Mouse (Mus musculus) cerebellum, adult (tissue): ENCODE data around the gene Tmed2.
A peak's percentile ranks its signal among the peaks of the same experiment; 100 is the strongest.
"Not testable (repeated sequence)": the region's sequence is repeated elsewhere in the genome, so short reads cannot be mapped to it uniquely, and the experiment has no call there.

Experiments used
- ATAC-seq: cut with Nextera tagmentation; 2 replicates; pipeline ENCODE4 v1.9.2; 2017; ENCODE audit warnings: mild to moderate bottlenecking, moderate library complexity, mixed read lengths; ENCODE audit not compliant: insufficient number of reproducible peaks, low FRiP score, low TSS enrichment

The Tmed2 gene

DNA sequence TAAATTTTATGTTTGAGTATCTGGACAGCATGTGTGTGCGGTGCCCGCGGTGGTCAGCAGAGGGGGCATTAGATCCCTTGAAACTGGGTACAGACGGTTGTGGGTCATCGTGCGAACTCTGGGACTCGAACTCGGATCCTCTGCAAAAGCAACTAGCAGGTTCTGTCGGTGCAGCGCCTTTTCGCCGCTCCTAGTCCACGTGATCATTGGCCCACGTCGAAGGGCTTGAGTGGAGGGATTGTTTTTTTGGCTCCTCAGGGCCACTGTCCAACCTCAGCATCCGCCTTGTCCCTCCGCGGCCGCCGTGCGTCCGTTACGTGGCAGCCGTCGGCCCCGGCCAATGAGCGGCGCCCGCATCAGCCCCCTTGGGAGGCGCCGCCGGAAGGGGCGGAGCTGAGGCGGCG is at the start of gene Tmed2:
Gene Tmed2 (plus strand): TSS at position 313 of the 404 bp plus-strand sequence.
- peak; percentile 93 for ATAC-seq

DNA sequence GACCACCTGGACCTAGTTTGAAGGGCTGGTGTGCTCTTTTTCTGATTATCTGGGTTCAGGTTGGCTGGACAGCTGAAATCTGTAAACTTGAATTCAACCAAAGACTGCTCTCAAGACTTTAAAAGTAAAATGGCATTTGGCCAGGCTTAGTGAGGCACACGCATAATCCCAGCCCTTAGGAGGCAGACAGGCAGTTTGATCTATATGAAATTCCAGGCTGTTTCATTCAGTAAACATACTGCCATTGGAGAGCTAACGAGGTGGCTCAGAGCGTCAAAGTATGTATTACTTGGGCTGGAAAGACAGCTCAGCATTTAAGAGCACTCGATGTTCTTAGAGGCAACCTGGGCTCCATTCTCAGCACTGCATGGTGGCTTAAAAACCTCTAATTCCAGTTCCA is 48.8 kb upstream of the Tmed2 start:
- no peak for ATAC-seq

DNA sequence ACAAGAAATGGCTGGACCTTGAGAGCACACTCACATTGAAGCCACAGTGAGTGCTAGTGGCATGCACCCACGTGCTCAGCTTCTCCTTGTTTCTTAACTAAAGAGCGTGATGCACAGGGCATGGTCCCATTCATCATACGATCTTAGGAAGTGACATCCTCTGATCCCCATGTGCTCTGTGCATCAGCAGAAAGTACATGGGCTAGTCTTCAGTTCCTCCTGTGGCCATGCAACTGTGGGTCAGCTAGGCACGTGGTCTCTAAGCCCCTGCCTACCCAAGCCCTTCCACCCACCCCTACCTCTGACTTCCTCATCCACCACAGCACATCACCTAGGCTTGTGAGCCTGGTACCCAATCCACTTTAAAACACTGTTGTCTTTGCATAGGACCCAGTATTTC is 47.9 kb upstream of the Tmed2 start:
- ATAC-seq = no peak

DNA sequence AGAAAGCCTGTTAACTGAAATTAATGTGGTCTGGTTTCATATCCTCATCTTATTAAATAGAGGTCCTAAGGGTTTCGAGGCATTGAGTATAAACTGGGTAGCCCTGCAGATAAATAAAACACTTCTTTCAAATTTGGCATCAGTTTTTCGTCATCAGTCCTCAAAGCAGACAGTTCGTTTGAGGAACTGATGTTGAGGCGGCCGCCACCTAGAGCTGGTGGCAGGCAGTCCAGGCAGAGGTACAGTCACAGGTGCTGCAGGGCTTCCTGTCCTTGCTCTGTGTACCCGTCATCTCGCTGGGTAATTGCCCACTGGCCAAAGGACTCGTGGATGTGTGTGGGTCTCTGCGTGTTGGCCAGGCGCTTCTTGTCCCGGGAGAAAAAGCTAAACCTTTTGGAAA is 47.0 kb upstream of the Tmed2 start:
- no peak for ATAC-seq

DNA sequence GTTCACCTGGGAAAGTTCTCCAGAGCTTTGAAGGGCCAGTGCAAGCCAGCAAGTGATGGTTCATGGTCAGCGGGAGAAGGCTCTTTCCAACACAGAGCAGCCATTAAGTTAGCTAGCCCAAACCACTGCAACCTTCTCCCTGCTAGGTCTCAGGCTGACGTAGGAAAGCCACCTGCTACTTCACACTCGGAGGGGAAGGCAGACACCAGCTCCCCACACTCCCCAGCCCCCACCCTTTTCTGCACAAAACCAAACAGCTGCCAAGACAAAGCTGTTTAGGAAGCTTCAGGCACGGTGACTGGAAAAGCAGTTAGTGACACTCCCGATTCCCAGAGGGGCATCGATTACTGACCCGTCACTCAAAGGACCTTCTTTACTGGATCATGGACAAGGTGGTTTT is 44.9 kb upstream of the Tmed2 start:
- ATAC-seq = no peak

DNA sequence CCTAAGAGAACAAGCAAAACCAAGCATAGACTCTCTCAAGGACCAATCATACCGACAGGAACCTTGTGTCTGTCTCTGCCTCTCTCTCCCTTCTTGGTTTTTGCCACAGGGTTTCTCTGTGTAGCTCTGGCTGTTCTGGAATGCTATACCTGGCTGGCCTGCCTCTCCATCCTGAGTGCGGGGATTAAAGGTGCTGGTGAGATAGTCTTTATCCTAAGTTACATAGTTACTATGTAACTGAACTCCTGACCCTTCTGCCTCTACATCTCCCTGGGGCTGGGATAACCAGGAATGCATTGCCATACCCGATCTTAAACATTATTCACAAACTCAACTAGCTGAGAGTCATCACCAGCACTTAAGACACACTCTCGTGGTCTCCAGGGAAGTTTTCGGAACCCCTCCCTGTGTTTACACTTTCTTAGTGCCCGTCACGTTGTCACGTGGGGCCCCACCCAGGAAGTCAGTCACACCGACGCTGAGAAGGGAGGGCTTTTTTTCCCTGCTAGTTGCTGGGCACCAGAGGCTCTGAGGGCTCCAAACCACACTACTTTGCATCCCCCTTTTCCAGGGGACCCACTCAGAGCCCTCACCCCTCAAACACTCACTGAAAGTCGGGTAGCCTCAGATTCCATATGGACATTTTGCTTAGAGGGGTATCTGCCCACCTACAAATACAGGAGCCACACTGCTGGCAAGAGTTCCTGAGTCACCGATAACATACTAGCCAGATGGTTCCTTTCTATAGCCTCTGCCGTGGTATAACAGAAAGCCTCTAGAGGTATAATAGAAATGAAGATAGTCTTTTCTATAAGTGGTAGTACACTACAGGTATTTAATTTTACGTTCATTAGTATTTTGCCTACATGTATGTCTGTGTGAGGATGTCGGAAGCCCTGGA is 43.6 kb upstream of the Tmed2 start:
- no peak for ATAC-seq

DNA sequence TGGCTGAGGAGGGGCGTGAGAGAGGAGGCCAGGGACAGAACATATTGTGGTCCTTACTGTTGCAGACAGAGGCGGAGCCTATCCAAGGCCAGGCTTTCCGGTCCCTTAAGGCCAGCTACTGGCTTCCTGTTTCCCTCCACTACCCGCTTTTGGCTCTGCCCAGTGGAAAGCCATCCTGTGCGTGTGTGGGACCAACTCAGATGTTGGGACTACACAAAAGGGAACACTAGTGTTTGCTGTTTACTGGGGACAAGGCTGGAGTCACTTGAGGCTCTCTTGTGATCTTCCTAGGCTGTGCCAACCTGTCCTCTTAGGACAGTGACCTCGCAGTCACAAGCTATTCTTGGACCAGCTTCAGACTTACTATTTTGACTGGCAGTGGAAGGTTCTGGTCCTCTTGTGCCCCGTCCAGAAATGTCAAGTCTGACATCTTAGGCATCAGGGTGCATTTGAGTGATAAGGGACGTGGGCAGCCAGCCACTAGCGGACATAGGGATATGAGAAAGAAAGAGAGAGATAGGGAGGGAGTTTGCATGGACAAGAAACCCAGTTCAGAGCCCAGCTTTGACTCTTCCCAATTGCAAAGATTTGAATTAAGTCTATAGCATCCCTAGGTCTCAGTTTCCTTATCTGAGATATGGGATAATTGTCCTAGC is 42.1 kb upstream of the Tmed2 start:
- ATAC-seq = no peak

DNA sequence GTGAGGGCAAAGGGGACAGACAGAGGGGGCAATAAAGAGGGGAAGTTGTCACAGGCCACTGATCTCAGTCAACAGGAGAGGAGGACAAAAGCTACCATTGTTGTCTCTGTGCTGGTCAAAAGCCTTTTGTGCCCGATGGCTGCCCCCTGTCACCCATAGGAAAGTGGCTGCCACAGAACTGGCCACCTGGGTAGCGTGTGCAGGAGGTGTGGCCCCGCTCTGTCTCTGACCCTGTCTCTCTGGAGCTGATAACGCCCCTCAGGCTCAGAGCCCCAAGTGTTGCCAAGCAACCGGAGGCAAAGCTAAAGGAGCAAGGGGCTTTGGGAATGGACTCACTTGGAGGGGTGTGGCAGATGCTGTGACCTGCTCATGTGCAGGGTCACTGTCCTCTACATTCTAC is 41.5 kb upstream of the Tmed2 start:
- no peak for ATAC-seq

DNA sequence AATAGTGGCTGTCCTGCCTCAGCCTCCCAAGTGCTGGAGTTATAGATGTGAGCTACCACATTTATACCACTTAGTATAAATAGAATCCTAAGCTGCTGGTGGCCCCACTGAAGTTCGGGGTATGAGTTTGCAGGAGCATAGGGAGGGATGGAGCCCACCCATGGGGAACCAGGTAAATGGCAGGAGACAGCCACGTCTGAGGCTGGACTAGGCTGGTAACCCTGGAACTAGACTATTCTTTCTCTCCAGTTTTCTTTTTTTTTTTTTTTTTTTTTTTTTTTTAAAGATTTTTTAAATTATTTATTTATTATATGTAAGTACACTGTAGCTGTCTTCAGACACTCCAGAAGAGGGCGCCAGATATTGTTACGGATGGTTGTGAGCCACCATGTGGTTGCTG is 40.5 kb upstream of the Tmed2 start:
- not testable (repeated sequence) for ATAC-seq

DNA sequence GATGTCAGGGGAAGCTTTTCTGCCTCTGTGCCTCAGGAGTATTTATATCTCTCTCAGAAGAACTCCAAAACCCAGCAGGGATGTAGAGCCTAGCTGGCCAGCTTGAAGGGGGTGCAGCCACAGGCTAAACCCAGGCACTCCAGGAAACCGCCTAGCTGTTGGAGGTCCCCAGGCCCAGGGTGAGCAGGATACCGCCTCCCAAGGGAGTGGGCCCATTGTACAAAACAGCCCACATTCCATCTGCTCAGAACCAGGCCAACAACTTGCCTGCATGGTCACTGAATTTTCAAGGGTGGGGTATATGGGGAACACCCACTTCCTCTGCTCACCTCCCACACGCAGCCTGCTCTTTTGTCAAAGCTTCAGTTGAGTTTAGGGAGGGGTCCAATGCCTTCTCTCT is 39.9 kb upstream of the Tmed2 start:
- no peak for ATAC-seq

DNA sequence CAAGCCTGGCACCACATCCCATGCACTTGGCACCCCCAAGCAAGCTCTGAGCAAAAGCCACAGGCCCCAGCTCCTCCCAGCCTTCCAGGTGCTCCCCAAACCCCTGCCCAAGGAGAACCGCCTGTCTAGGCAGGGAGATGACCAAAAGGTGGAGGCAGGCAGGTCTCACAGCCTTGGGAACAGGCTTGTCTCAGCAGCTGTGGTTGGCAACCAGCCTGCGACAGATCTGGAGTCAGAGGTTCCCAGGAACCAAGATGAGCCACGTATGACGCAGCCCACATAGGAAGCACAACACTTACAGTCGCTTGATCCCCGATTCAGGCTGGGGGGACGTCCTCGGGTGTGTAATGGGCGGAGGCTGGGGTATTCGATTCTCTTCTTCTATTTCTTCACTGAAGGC is 39.0 kb upstream of the Tmed2 start:
- ATAC-seq = no peak

DNA sequence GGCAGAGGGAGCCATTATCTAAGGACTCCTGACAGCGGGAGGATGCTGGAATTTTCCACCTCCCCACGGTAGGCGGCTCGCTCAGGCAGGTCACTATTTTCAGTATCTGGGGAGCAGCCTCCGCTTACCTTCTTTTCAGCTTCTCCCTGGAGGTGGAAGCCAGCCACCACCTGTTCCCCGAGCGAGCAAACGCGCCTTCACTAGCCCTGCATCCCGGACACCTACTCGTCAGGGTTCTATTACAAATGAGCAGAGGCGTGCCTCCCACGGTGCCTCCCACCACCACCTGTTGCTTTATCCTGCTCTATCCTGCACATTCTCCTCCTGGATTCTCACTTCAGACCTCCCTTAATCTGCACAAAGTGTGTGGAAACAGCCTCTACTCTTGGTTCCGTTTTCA is 36.8 kb upstream of the Tmed2 start:
- ATAC-seq = no peak

DNA sequence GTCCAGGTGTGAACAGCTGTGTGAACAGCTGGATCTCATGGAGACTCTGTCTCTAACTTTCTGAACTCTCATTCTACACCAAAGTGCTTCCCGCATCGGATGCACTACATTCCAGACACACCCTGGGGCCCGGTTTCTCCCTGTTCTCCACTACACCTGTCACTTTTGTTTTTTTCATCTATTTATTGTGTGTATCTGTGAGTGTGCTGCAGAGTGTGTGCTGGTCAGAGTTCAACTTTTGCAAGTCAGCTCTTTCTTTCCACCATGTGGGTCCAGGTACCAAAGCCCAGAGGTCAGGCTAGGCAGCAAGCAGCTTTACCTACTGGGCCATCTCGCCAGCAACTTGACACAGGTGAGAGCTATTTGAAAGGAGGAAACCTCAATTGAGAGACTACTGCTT is 35.3 kb upstream of the Tmed2 start:
- no peak for ATAC-seq

DNA sequence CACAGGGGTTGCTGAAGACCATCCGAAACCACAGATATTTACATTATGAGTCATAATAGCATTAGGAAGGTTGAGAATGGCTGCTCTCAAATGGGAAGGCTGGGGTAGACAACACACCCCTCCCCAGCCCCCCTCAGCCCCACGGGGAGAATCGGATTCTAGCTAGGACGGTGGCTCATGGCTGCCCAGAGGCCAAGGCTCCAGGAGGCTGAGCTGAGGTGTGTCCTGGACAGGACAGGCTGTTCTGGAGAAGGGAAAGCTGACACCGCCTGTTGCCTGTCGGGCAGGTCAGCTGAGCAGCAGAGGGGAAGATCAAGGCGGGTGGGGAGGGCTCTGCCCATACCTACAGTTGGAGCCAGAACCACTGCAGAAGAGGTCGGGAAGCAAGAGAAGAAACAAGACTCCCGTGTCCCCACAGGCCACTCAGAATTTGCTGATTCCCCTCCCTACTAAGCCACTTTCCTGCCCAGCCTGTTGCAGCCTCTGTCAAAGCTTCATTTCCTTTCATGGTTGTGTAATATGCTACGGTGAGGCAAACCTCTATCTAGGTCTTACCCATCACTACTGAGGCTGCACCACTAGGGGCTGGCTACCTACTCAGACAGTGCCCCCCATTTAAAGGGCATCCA is 33.6 kb upstream of the Tmed2 start:
- ATAC-seq = no peak

DNA sequence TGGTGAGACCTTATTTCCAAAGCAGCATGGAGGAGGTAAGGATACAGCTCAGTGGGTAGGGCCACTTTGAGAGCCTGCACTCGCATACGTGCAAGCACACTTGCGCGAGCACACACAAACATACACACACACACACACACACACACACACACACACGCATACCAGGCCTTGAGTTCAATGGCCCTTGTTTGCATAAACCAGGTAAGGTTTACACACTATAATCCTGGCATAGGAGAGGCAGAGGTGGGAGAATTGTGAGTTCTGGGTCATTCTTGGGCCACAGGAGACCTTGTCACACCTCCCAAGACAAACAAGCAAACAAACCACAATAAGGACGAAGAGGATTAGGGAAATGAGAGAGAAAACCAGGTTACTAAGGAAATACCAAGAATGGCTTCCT is 31.3 kb upstream of the Tmed2 start:
- no peak for ATAC-seq

DNA sequence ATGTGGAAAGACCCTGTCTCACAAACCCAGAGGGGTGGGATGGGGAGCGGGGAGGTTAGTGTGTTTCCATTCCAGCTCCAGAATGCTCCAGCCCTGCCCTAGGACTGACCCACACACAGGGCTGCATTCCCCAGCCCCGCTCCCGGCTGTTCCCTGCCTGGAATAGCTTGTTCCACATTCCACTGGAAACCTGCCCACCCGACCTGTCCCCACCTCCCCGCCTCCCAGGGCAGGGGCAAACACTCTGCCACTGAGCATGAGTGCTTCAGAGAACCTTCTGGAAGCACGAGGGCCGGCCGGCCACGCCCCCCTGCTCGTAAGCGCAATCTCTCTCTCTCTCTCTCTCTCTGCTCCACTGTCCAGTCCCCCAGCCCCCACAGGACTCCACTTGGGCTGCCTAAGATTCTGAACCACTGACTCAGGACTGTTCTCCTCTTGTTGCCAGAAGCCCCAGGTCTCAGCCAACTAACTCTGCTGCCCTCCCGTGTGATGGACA is 30.7 kb upstream of the Tmed2 start:
- no peak for ATAC-seq

DNA sequence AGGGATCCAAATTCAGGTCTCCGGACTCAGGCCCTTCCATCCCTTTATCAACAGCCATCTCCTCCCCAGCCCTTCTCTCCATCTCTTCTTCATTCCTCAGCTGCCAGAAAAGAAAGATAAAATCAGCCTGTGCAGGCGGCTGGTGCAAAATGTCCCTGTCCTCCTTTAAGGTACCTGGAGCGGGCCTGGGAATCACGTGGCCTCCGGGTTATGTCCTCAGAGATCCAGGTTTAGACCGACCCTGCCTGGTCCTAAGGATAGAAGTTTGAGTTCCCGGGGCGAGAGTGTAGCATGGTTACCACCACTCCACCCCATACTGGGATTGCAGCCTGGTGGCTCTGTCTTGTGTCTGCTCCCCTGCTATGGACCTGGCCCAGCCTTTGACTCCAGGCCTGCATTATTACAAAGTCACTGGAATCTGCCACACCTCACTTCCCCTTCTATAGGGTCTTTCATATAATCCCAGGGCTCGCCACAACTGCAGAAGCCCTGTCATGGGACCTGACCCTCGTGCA is 29.9 kb upstream of the Tmed2 start:
- no peak for ATAC-seq

DNA sequence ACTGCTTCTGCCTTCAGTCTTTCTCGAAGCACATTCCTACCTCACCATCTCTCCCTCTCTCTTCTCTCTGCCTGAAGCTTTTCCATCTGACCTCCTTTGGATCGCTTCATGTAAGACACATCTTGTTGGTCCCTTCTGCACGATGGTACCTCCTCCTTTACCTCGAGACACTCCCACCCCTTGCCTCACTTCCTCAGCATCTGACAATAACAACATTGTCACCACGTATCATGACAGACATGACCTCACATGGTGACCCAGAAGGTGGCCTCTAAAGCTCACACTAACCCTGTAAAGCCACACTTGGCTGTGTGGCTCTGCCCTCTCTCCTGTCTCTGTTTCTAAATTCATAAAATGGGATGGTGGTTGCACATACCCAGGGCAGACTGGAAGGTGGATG is 24.7 kb upstream of the Tmed2 start:
- ATAC-seq = no peak

DNA sequence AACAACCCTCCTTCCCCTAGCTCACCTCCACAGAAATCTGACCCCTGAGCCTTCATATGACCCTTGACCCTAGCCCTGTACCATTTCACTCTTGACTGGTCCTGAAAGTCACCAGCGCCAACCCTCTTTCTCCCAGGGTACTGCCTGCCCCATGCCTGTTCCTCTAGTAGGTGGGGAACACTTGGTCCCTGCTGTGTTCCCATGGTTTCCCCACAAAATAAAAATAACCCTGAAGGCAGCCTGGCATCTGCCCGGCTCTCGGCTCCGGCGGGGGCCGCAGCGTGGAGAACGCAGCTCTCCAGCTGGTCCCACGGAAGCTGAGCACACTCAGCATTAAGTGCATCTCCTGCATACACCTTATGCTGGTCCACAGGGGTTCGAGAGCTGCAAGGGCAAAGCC is 21.8 kb upstream of the Tmed2 start:
- ATAC-seq = no peak

DNA sequence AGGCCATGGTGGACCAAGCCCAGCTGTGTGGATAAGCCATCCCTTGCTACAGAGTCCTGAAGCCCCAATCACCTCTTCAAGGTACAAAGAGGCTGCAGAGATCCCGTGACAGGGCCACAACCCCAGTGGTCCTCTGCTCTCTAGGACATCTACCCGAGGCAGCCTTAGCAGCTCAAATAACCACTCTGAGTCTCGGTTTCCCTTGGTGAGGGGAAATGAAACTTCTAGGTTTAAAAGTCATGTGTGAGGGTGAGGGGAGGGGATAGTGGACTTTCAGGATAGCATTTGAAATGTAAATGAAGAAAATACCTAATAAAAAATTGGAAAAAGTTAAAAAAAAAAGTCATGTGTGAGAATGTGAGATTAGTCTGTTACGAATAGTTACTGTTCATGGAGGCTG is 18.9 kb upstream of the Tmed2 start:
- ATAC-seq = no peak

DNA sequence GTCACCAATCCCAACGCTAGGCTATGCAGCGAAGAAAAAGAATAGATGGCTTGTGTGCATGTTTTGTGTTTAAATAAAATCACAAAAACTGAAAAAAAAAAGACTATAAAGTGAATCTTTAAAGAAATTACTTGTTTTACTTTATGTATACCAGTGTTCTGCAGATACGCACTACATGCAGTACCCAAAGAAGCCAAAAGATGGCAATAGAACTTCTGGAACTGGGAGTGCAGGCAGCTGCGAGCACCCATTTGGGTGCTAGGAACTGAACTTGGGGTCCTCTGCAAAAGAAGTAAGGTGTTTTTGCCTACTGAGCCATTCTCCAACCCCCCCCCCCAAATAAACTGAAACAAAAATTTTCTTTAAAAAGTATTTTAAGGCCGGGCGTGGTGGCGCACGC is 17.5 kb upstream of the Tmed2 start:
- no peak for ATAC-seq
